Mouse (Mus musculus) CH12.LX (cell line): ENCODE measurements at regions not wholly inside any gene's neighbourhood (a gene's known extent, or its start where the extent isn't known, plus 50 kb on each side); places are given as distances from the start of the nearest gene placed in this dataset.

Experiments
- DNase-seq: peaks from one replicate; pipeline ENCODE4 v3.0.0-alpha.2; 2013; ENCODE audit errors: extremely low read depth
- H3K27ac ChIP-seq: 2 replicates; pipeline ENCODE4 v1.5.1; 2012; ENCODE audit warnings: low read depth, mild to moderate bottlenecking, control low read depth, moderate library complexity; ENCODE audit not compliant: insufficient read depth
- H3K27me3 ChIP-seq: replicated peaks from 2 replicates; pipeline ENCODE3; 2012; ENCODE audit warnings: inconsistent platforms
- H3K36me3 ChIP-seq, 2 experiments: replicated peaks in 1 of 2; 2 replicates each; pipeline versions ENCODE3 to v1.6.1; 2012; ENCODE audit warnings: inconsistent platforms in 1 of 2, low read length in 1 of 2, mild to moderate bottlenecking in 1 of 2, mixed read lengths in 1 of 2, moderate library complexity in 1 of 2; ENCODE audit not compliant: control insufficient read depth in 1 of 2, insufficient read depth in 1 of 2
- H3K4me1 ChIP-seq, 2 experiments: 2 replicates each; pipeline ENCODE4 v1.6.1; 2012; ENCODE audit warnings: inconsistent platforms in 1 of 2, moderate library complexity in 1 of 2; ENCODE audit not compliant: insufficient read depth in 2 of 2, control insufficient read depth in 1 of 2
- H3K4me2 ChIP-seq: 2 replicates; pipeline ENCODE4 v1.6.1; 2012; ENCODE audit warnings: low read depth, mild to moderate bottlenecking, control low read depth; ENCODE audit not compliant: poor library complexity, insufficient read depth, severe bottlenecking
- H3K4me3 ChIP-seq, 3 experiments: fragments of 150-350 bp in 1 of 3; sonication (generic) in 1 of 3; replicated peaks in 1 of 3; 2 replicates each; pipeline versions ENCODE3 to v1.5.1; 2011 to 2012; ENCODE audit warnings: low read depth in 2 of 3, low read length in 2 of 3, mild to moderate bottlenecking in 2 of 3, moderate library complexity in 2 of 3, control low read depth in 1 of 3, improper control_type of control experiment in 1 of 3, inconsistent platforms in 1 of 3, mixed read lengths in 1 of 3; ENCODE audit not compliant: poor library complexity in 1 of 3
- H3K79me2 ChIP-seq: replicated peaks from 2 replicates; pipeline ENCODE4 v1.6.1; 2012; ENCODE audit warnings: mild to moderate bottlenecking, moderate library complexity; ENCODE audit not compliant: control insufficient read depth, poor library complexity, insufficient read depth, severe bottlenecking; ENCODE audit errors: extremely low read depth
- H3K9ac ChIP-seq: 2 replicates; pipeline ENCODE4 v1.6.1; 2012; ENCODE audit warnings: low read depth, mild to moderate bottlenecking, control low read depth, moderate library complexity; ENCODE audit not compliant: insufficient read depth
- H3K9me3 ChIP-seq: replicated peaks from 2 replicates; pipeline ENCODE3; 2012; ENCODE audit warnings: low read length, inconsistent platforms, mixed read lengths
- CHD1 ChIP-seq: IDR thresholded peaks from 2 replicates; pipeline ENCODE4 v1.6.1; 2012; ENCODE audit warnings: low read depth, low read length, improper control_type of control experiment, inconsistent platforms
- CTCF ChIP-seq, 2 experiments: IDR thresholded peaks in 1 of 2; conservative IDR thresholded peaks in 1 of 2; 2 replicates each; pipeline ENCODE4 v1.5.1; 2011 to 2012; ENCODE audit warnings: low read depth in 2 of 2, low read length in 2 of 2, improper control_type of control experiment in 1 of 2, inconsistent platforms in 1 of 2, mild to moderate bottlenecking in 1 of 2, moderate library complexity in 1 of 2
- E2F4 ChIP-seq: IDR thresholded peaks from 2 replicates; pipeline ENCODE4 v1.6.1; 2011; ENCODE audit warnings: low read depth, low read length, improper control_type of control experiment; ENCODE audit not compliant: insufficient replicate concordance
- ETS1 ChIP-seq: conservative IDR thresholded peaks from 2 replicates; pipeline ENCODE4 v1.6.1; 2012; ENCODE audit warnings: low read depth, mild to moderate bottlenecking, inconsistent platforms, low read length, improper control_type of control experiment, moderate library complexity
- GABPA ChIP-seq: IDR thresholded peaks from 2 replicates; pipeline ENCODE4 v1.6.1; 2012; ENCODE audit warnings: low read depth, low read length, improper control_type of control experiment, inconsistent platforms; ENCODE audit not compliant: insufficient replicate concordance
- HCFC1 ChIP-seq: IDR thresholded peaks from 2 replicates; pipeline ENCODE4 v1.6.1; 2012; ENCODE audit warnings: low read depth, mild to moderate bottlenecking, inconsistent platforms, low read length, improper control_type of control experiment
- KAT2A ChIP-seq: IDR thresholded peaks from 2 replicates; pipeline ENCODE4 v1.6.1; 2012; ENCODE audit warnings: low read length, improper control_type of control experiment, inconsistent platforms; ENCODE audit not compliant: insufficient replicate concordance
- MAZ ChIP-seq: IDR thresholded peaks from 2 replicates; pipeline ENCODE4 v1.6.1; 2012; ENCODE audit warnings: low read depth, mild to moderate bottlenecking, inconsistent platforms, low read length, improper control_type of control experiment, moderate library complexity
- MXI1 ChIP-seq: IDR thresholded peaks from 2 replicates; pipeline ENCODE4 v1.6.1; 2011; ENCODE audit warnings: mild to moderate bottlenecking, low read depth, low read length, improper control_type of control experiment
- MYC ChIP-seq: IDR thresholded peaks from 2 replicates; pipeline ENCODE4 v1.6.1; 2011; ENCODE audit warnings: low read depth, mild to moderate bottlenecking, improper control_type of control experiment, low read length
- NRF1 ChIP-seq: IDR thresholded peaks from 2 replicates; pipeline ENCODE4 v1.6.1; 2014; ENCODE audit warnings: low read depth, mild to moderate bottlenecking, inconsistent platforms, low read length, improper control_type of control experiment, moderate library complexity
- PAX5 ChIP-seq: IDR thresholded peaks from 2 replicates; pipeline ENCODE4 v1.6.1; 2012; ENCODE audit warnings: low read length, inconsistent platforms, mixed read lengths
- RAD21 ChIP-seq: IDR thresholded peaks from 2 replicates; pipeline ENCODE4 v1.6.1; 2011; ENCODE audit warnings: low read depth, mild to moderate bottlenecking, low read length, improper control_type of control experiment, moderate library complexity
- RCOR1 ChIP-seq: conservative IDR thresholded peaks from 2 replicates; pipeline ENCODE4 v1.6.1; 2012; ENCODE audit warnings: low read depth, mild to moderate bottlenecking, inconsistent platforms, low read length, improper control_type of control experiment
- TBP ChIP-seq: conservative IDR thresholded peaks from 2 replicates; pipeline ENCODE4 v1.6.1; 2011; ENCODE audit warnings: low read depth, low read length, improper control_type of control experiment
- TCF12 ChIP-seq: IDR thresholded peaks from 2 replicates; pipeline ENCODE4 v1.6.1; 2014; ENCODE audit warnings: low read depth, mild to moderate bottlenecking, inconsistent platforms, low read length, improper control_type of control experiment
- ZC3H11A ChIP-seq: IDR thresholded peaks from 2 replicates; pipeline ENCODE4 v1.6.1; 2012; ENCODE audit warnings: low read depth, mild to moderate bottlenecking, inconsistent platforms, low read length, improper control_type of control experiment
- ZNF384 ChIP-seq: IDR thresholded peaks from 2 replicates; pipeline ENCODE4 v1.6.1; 2012; ENCODE audit warnings: low read depth, low read length, improper control_type of control experiment, inconsistent platforms
- dilution Hi-C: fragments of 300-500 bp; cut with MboI; formaldehyde crosslinking; loops from 2 replicates; pipeline ENCODE4 v1.14.3; 2020; ENCODE audit warnings: low sequenced_read_pairs; ENCODE audit not compliant: extremely low pct_unique_long_range_greater_than_20kb, extremely low pct_ligation_motif_present
- in situ Hi-C: fragments of 300-500 bp; cut with MboI; formaldehyde crosslinking; loops from 3 replicates; pipeline ENCODE4 v1.14.3; 2019; ENCODE audit warnings: low sequenced_read_pairs, low pct_ligation_motif_present, low pct_unique_long_range_greater_than_20kb, mixed read lengths

DNA sequence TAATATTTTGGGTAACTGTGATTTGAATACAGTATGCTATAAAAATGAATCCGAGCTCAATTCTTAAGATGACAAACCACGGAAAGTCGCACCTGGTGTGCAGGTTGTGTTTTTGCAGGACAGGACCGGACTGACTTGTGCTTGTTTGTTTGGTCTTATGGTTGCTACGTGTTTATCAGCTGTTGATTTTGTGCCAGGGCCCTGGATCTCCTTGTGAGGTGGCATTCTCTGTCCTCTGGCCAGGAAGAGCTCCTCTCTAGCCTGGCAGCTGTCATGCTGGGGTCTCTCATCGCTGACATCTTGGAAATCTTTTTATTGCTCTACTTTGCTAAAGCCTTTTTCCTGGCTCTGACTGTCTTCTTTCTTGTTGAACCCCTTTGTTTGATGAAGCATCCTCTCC is 723.0 kb upstream of the Car8 start:
- Histone ChIP-seq H3K36me3 (no peaks in the 10 kb centered on the region), H3K9ac (no peak overlapping the region), H3K9me3 (no peaks in the 10 kb centered on the region), H3K4me3 (no peak overlapping the region), H3K27ac (no peak overlapping the region), H3K4me1 (peaks cover 0 to 33% of the 10 kb centered on the region in 2 experiments; a peak in 3 of 4 replicates), H3K27me3 (no peaks in the 10 kb centered on the region), H3K4me2 (no peak overlapping the region), H3K79me2 (no peaks in the 10 kb centered on the region)
- in situ Hi-C loops: no loop called here
- dilution Hi-C loops: no loop called here
- no peak for TF ChIP-seq MYC
- TF ChIP-seq NRF1: no peak
- no peak for TF ChIP-seq RCOR1
- TF ChIP-seq MAZ: no peak
- no peak for DNase-seq

DNA sequence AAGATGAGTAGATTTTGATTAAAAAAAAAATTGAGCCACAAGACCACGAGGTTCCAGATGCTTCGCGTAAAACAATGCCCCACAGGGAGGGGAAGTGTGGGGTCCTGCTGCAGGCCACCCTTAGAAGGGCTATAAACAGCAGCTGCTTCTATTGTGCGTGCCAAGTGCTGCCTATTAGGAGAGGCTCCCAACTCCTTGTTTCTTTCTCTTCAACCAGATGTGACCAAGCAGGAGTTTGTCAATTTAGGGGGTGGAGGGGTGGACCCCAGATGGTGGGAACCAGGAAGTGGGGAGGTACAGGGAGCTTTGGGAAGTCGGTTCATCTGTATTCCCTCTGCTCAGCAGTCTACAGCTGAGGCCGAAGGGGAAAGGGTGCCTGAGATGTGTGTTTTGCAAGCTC is 718.9 kb upstream of the Car8 start:
- H3K9ac ChIP-seq: no peak overlapping the region
- TF ChIP-seq TCF12: no peak
- no peak for TF ChIP-seq HCFC1
- no peak for TF ChIP-seq CTCF (conservative IDR thresholded peaks at IDR 0.05 in 1 of 2, IDR thresholded peaks at IDR 0.05 in 1 of 2; ENCODE audit: low read depth in 2 of 2, low read length in 2 of 2)
- no peak for TF ChIP-seq RAD21
- no peak for TF ChIP-seq KAT2A
- no peak overlapping the region for H3K4me3 ChIP-seq
- no peak overlapping the region for H3K4me2 ChIP-seq
- dilution Hi-C loops (no loop called here), in situ Hi-C loops (no loop called here)
- H3K4me1 ChIP-seq: peaks cover 8 to 31% of the 10 kb centered on the region in 2 experiments
- no peak overlapping the region for H3K27ac ChIP-seq
- H3K79me2 ChIP-seq: no peaks in the 10 kb centered on the region
- no peaks in the 10 kb centered on the region for H3K27me3 ChIP-seq
- H3K9me3 ChIP-seq: no peaks in the 10 kb centered on the region
- no peak for DNase-seq
- H3K36me3 ChIP-seq: no peaks in the 10 kb centered on the region

DNA sequence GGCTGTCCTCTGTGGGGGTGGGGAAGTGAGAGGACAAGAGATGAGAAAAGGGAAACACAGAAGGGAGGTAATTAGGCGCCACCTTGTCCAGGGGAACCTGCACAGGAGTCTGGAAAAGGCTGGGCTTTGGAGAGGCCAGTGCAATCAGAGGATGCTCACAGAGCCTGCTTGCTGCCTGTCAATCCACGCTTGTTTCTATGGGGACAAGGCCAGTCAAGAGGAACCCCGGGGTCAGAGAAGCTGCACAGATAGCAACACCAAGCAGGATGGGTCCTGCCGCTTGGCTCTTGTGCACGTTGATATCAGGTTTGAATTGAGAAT is 718.1 kb upstream of the Car8 start:
- no peak overlapping the region for H3K4me3 ChIP-seq
- DNase-seq: no peak
- H3K4me2 ChIP-seq: no peak overlapping the region
- no peak overlapping the region for H3K9ac ChIP-seq
- H3K79me2 ChIP-seq: no peaks in the 10 kb centered on the region
- dilution Hi-C loops: no loop called here
- H3K36me3 ChIP-seq: no peaks in the 10 kb centered on the region
- no peaks in the 10 kb centered on the region for H3K9me3 ChIP-seq
- no peak for TF ChIP-seq MXI1
- no peak for TF ChIP-seq TCF12
- TF ChIP-seq ZC3H11A: no peak
- no peak for TF ChIP-seq TBP
- no peak for TF ChIP-seq ETS1
- no peak for TF ChIP-seq E2F4
- TF ChIP-seq PAX5: no peak
- no peak for TF ChIP-seq CHD1
- TF ChIP-seq RAD21: no peak
- no peak for TF ChIP-seq HCFC1
- no peak for TF ChIP-seq GABPA
- no peak for TF ChIP-seq ZNF384
- in situ Hi-C loops: no loop called here
- no peak overlapping the region for H3K27ac ChIP-seq
- H3K4me1 ChIP-seq: peaks cover 8 to 24% of the 10 kb centered on the region in 2 experiments
- no peaks in the 10 kb centered on the region for H3K27me3 ChIP-seq
